Mouse (Mus musculus) MEL (cell line): Measurements from ENCODE around the gene Ubac2.

Experiments
- MAZ ChIP-seq: IDR thresholded peaks from 2 replicates; pipeline ENCODE4 v1.6.1; 2012; ENCODE audit warnings: low read depth, mild to moderate bottlenecking, inconsistent platforms, low read length, improper control_type of control experiment
- TCF12 ChIP-seq: IDR thresholded peaks from 2 replicates; pipeline ENCODE4 v1.6.1; 2014; ENCODE audit warnings: low read depth, mild to moderate bottlenecking, inconsistent platforms, low read length, improper control_type of control experiment, moderate library complexity

- no peak for TF ChIP-seq MAZ
- no peak for TF ChIP-seq TCF12
Observed at GRCm38 (mm10) chr14:121949897-121950296, 71.5 kb downstream of the Ubac2 start.
